Mouse (Mus musculus): Measurements from ENCODE around the gene Ice1.

- TF ChIP-seq POLR2A (IDR thresholded peaks at IDR 0.05; ENCODE audit: low read depth, low read length), result no peak
- no peak for TF ChIP-seq CTCF (conservative IDR thresholded peaks at IDR 0.05; ENCODE audit: insufficient read depth, insufficient read length, low read depth, low read length)
Observed at GRCm38 (mm10) chr13:70685825-70686224, 48.4 kb upstream of the Ice1 start.
